Mouse (Mus musculus): ENCODE measurements around the gene Ltbr. TPM values are rescaled to one million over a fixed set of nuclear protein-coding genes. Genes with fewer than 3 reads are reported as not detected.

Gene Ltbr
- total RNA-seq (2015; ENCODE audit: low replicate concordance) (7.1 and 10.9 TPM in 2 replicates), total RNA-seq (2017; ENCODE audit: low replicate concordance) (2.6 and 7.2 TPM in 2 replicates)

DNA sequence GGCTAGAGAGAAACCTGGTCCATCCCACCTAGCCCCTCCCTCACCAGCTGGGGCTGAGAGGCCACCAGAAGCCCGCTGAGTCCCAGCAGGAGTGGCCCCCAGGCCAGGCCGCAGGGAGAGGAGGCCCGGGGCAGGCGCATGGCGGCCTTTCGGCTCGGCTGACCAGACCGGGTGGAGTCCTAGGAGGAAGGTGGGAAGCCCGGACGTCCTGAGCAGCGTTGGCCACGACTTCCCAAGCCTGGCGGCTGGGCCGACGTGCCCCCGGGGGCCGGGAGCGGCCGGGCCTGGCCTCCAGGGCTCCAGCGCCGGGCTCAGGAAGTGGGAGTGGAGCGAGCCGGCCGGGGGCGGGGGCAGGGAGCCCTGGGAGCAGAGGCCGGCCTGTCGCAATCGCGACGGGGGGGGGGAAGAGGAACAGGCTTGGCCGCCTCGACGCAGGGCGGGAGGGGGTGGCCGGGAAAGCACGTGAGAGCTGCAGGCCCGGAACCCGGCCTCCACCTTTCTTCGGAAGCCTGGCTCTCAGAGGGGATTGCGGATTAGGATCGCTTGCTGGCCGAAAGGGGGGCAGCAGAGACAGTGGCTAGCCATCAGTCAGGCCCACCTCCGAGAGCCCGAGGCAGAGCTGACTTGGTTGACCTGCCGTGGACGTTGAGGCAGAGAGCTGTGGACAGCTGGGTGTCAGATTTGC is at the start of gene Ltbr:
Gene Ltbr (minus strand): TSS at position 340 of the 685 bp plus-strand sequence.
- no peak for ATAC-seq (replicated peaks; ENCODE audit: low FRiP score, poor library complexity, severe bottlenecking)

DNA sequence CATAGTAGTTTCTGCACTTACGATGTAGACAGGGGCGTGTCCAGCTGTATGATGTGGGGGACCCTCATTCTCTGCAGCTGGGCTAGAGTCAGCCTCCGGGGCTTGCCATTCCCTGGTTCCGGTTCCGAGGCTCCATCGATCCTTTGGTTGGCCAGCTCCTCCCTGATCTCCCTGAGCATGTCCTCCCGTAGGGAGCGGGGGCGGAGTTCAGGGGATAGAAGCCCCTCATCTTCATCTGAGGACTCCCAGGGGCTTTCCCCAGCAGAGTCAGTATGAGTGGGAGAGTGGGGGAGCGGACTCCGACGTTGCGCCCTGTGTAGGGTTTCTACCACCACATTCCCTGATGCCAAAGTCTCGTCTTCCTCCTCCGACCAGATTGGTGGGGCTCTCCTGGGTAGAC is 49.3 kb upstream of the Ltbr start:
- no peak for ATAC-seq (replicated peaks; ENCODE audit: low FRiP score, poor library complexity, severe bottlenecking)

DNA sequence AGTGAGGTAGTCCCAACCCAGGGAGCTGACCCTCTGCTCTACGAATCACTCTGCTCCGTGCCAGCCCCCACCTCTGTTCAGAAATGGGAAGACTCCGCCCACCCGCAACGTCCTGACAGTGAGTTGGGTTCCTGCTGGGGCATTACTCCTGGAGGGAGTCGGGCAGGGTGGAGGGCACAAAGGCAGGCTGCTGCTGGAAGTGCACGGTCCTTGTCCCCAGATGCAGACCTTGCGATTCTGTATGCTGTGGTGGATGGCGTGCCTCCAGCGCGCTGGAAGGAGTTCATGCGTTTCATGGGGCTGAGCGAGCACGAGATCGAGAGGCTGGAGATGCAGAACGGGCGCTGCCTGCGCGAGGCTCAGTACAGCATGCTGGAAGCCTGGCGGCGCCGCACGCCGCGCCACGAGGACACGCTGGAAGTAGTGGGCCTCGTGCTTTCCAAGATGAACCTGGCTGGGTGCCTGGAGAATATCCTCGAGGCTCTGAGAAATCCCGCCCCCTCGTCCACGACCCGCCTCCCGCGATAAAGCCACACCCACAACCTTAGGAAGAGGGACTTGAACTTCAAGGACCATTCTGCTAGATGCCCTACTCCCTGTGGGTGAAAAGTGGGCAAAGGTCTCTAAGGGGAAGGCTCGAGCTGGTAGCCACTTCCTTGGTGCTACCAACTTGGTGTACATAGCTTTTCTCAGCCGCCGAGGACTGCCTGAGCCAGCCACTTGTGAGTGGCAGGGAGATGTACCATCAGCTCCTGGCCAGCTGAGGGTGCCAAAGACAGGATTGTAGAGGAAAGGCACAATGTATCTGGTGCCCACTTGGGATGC is 48.0 kb upstream of the Ltbr start:
- no peak for ATAC-seq (replicated peaks; ENCODE audit: low FRiP score, poor library complexity, severe bottlenecking)

DNA sequence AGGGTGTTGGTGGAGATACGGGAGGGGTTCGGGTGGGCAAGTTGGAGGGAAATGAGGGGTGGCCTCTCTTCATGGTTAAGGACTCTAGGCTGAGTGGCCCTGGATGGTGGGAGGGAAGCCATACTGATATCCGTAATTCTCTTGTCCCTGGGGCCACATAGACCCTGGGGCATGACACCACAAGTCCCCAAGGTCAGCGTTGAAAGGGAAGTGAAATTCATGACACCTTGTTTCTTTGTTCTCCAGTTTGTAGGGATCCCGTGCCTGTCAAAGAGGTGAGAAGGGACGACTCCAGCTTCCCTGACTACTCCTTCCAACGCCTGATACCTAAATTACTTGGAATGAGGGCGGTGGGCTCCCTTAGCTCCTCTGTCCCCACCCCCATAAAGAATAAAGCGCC is 47.2 kb upstream of the Ltbr start:
- no peak for ATAC-seq (replicated peaks; ENCODE audit: low FRiP score, poor library complexity, severe bottlenecking)

DNA sequence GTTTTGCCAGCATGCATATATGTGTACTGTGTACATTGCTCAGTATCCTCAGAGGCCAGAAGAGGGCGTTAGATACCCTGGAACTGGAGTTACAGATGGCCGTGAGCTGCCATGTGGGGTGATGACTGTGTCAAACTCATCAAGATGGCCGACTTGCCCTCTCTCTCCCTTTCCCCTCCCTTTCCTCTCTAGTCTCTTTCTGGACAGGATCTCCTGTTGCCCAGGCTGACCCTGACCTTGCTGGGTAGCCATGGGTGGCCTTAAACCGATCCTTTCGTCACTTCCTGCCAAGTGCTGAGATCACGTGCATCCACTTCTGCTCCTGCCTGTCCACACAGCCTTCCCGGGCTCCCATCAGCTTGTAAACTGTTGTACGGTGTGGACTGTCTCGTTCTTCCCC is 46.3 kb upstream of the Ltbr start:
- no peak for ATAC-seq (replicated peaks; ENCODE audit: low FRiP score, poor library complexity, severe bottlenecking)

DNA sequence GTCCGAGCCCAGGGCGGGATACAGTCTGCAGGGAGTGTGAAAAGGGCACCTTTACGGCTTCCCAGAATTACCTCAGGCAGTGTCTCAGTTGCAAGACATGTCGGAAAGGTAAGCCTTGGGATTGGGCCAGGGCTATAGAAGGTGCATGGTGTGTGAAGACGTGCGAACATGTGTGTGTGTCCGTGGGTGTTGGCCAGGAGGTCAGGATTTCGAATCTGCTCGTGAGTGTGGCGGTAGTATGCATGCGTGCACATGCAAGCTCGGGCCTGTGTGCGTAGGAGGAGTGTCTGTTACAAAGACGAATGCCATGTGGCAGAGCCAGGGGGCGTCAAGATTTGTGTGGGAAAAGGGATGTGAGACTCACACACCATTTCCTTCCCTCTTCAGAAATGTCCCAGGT is 43.6 kb upstream of the Ltbr start:
- no peak for ATAC-seq (replicated peaks; ENCODE audit: low FRiP score, poor library complexity, severe bottlenecking)

DNA sequence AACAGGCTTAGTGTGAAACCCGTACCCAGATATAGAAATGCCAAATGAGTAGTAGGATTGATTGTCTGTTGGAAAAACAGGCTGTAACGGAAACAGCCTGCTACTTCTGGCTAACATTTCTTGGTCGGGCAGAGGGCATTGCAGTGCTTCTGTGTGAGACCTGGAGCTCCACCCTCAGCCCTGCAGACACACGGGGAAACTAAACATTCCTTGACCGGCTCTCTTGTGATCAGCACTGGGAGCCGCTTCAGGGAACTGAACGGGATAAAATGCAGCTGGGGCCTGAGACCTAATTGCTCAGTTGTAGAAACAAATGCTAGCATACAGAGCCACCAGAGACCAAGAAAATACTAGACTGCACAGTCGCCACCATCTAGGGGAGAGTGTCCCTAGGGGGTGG is 42.6 kb upstream of the Ltbr start:
- ATAC-seq (replicated peaks; ENCODE audit: low FRiP score, poor library complexity, severe bottlenecking): no peak

DNA sequence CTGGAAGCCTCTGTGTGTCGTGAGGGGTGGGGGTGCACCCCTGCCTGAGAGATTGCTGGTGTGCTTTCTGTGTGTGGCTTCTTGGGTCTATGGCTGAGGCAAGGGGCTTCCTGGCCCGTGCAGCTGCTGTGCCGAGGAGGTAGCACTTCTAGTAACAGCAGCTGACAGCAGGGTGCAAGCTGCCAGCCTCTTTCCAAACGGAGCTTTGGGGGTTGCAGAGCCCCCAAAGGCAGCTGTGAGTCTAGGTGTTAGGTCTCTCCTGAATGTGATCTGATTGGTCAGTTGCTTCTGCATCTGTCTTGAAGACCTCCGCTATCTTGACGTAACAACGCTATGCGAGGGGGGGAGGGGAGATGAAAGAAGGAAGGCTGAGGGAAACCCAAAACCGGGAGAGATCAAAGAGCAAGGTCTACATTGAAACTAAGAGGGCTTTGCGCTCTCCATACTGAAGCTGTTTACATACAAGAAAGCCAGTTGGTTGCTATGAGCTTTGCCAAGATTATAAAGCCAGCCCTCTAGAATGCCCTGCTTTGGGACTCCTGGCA is 41.6 kb upstream of the Ltbr start:
- ATAC-seq (replicated peaks; ENCODE audit: low FRiP score, poor library complexity, severe bottlenecking): no peak

DNA sequence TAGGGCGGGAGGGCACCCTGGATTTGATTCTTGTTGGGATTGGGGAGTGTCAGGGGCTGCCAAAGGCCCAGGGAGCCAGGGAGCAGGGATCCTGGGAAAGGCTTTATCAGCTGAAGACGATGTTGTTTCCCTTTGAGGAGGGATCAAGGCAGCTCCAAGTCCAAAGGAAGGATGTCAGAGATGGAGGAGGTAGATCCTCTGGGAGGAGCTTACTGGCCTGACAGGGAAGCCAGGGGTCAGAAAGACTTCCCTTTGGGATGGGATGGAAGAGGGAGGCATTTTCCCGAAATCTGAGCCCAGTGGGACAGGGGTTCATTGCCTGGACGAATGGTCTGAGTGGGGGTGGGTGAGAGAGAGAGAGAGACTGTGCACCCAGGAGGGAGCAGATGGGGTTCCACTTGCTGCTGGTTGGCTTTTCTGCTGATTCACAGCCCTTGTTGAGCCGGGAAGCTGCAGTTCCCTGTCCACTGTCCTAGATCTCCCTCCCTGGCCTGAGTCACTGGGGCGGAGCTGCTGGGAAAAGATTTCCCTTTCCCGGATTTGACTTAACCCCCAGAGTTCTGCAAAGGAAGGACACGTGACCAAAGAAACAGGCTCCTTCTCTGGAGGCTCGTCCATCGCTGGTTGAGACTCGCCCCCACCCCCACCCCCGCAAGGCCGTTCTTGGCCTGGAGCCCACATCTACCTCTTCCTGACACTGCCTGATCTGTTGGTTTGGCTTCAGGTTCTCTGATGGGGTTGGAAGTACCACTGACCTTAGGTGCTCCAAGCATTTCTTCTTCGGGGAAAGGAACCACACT is 40.9 kb upstream of the Ltbr start:
- ATAC-seq (replicated peaks; ENCODE audit: low FRiP score, poor library complexity, severe bottlenecking): no peak

DNA sequence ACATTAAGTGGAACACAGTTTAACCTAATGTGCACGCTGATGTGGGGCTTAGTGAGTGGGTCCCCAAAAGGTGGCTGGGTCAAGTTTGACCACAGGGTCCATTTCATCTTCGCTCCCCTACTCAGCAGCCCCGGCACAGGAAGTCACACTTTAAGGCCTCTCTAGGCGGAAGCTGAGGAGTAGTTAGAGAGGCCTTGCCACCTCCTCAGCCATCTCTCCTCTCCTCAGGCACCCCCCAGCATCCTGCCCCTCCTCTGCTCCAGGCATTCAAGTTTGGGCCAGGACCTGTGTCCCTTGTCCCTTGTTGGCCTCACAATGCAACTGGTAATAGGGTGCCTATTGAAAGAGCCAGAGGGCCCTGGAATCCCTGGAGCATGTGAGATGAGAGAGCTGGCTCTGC is 40.0 kb upstream of the Ltbr start:
- no peak for ATAC-seq (replicated peaks; ENCODE audit: low FRiP score, poor library complexity, severe bottlenecking)

DNA sequence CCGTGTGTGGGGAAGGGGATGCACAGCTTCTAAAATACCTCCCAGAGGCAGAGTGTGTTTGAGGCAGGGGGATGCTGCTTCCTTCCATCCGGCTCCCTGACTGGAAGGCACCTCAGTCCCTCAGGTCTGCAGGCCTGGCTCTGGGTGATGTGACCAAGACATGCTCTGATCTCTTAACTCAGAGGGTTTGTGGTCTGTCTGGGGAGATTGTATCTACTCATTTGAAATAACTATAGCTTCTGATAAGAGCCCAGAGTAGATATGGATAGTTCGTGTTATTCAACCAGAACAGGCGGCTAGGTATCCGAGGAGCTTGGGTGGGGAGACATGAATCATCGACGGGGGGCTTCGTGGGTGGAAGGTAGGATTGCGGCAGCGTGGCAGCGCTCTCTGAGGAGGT is 39.5 kb upstream of the Ltbr start:
- ATAC-seq (replicated peaks; ENCODE audit: low FRiP score, poor library complexity, severe bottlenecking): no peak

DNA sequence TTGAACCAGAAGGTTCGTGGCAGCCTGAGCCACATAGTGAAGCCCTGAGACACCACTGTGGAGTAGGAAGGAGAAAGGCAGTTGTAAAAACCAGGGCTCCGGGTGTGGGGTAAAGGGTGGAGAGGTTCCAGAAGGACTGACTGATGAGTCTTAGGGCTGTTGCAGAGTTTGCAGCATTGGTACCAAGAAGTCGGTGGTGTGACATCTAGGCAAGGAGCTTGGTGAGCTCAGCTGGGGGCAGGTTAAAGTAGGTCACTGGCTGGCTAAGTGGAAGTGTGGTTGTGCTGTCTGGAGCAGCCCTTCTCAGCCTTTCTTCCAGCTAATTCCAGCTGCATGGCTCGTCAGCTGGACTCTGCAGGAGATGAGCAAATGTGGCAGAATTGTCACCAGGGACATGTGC is 39.1 kb upstream of the Ltbr start:
- no peak for ATAC-seq (replicated peaks; ENCODE audit: low FRiP score, poor library complexity, severe bottlenecking)

DNA sequence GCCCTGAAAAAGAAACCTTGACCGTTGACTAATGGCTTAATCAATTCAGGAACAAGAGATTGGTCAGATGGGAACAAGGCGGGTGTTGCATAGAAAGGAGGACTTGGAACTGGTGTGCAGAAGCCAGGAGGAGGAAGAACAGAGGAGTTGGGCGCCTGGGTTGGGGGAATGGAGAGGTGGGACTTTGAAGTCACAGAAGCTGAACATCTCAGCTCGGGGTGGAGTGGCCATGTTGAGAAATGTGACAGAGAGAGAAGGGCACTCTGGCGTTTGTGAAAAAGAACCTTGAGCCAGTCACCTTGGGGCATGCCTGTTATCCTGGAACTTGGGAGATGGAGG is 38.3 kb upstream of the Ltbr start:
- ATAC-seq (replicated peaks; ENCODE audit: low FRiP score, poor library complexity, severe bottlenecking): no peak

DNA sequence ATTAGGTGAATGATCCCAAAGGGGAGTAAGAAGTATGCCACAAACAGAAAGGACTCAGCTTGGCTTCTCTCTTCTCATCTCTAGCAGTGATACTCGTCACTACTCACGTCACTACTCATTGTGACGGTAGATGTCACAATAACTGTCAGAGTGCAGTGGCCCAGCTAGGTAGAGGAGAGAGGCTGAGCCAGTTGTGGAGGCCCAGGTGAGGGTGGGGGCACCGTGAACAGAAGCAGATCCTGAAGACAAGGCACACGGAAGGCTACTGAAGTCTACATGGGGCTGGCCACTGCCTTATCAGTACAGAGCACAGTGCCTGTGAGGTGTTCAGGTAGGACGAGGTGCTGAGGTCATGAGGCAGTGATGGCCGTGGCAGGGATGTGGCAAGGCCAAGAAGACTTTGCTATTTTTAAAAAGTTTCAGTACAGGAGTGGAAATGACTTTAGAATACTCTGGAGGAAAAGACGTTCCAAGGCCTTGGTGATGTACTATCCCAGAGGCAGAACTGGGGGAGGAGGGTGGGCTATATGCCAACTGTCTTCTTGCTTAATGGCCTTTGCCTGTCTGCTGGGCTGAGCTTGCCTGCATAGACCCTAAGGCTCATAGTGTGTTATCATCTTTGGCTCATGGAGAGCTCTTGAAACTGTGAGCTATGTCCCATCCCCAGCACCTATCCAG is 37.8 kb upstream of the Ltbr start:
- no peak for ATAC-seq (replicated peaks; ENCODE audit: low FRiP score, poor library complexity, severe bottlenecking)

DNA sequence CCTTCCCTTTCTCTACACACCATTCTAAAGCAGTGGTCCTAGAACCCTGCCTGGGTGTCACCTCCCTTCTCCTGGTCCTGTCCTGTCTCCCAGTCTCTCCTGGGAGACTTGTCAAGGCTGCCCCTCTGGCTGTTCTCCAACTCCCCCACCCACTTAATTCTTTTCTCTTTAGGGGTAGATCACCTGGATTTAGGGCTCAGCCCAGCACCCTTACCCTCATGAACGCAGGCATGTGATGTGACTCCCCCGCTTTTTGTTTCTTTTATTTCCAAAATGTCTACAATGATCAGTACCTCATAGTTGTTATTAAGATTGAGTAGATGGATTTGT is 37.3 kb upstream of the Ltbr start:
- ATAC-seq (replicated peaks; ENCODE audit: low FRiP score, poor library complexity, severe bottlenecking): no peak

DNA sequence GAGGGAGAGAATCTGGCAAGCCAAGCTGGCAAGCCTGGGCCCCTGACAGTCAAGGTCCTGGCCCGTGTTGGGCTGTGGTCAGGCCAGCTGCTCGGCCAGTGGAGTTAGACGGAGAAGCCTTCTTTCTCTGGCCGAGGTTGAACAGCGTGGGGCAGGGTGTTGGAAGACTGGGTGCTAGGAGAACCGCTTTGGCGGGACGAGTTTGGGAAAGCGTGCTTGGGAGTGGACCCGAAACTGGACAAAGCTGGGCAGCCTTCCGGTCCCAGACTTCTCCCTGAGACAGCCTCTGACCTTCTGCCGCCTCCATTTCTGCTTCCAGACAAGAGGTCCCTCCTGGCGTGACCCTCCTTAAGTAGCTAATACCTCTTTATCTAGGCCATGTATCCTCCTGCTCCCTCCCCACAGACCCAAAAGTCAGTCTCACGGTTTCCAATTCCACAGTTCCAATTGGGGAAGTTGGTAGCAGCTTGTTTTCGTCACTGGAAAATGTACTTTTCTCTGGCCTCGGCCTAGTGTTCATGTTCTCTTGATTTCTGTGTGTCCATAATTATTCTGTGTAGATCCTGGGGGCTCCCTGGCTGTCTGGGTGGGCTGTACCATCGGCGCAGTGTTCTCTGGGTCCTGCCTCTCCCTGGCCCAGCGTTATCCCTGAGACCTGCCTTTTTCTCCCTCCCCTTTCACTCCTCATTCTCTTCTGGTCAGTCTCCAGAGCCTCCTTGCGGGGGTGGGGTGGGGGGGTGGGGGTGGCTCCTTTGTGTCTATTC is 36.7 kb upstream of the Ltbr start:
- ATAC-seq (replicated peaks; ENCODE audit: low FRiP score, poor library complexity, severe bottlenecking): no peak

DNA sequence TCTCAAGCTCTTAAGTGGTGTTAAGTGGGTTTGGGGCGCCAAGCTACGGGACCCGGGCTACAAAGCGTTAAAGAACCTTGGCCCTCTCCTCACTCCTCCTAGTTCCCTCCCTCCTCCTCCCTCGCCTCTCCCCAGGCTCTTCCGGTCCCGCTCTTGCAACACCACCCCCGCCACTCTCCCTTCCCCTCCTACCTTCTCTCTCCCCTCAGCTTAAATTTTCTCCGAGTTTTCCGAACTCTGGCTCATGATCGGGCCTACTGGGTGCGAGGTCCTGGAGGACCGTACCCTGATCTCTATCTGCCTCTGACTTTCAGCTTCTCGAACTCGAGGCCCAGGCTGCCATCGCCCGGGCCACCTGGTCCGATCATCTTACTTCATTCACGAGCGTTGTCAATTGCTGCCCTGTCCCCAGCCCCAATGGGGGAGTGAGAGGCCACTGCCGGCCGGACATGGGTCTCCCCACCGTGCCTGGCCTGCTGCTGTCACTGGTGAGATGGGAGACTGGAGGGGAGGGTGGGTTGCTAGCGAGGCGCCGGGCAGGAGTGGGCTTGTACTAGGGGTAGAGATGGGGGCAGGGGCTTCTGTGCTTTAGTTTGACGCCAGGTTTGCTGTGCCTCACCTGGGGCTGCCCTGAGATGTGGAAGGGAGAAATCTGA is 36.0 kb upstream of the Ltbr start:
- no peak for ATAC-seq (replicated peaks; ENCODE audit: low FRiP score, poor library complexity, severe bottlenecking)

DNA sequence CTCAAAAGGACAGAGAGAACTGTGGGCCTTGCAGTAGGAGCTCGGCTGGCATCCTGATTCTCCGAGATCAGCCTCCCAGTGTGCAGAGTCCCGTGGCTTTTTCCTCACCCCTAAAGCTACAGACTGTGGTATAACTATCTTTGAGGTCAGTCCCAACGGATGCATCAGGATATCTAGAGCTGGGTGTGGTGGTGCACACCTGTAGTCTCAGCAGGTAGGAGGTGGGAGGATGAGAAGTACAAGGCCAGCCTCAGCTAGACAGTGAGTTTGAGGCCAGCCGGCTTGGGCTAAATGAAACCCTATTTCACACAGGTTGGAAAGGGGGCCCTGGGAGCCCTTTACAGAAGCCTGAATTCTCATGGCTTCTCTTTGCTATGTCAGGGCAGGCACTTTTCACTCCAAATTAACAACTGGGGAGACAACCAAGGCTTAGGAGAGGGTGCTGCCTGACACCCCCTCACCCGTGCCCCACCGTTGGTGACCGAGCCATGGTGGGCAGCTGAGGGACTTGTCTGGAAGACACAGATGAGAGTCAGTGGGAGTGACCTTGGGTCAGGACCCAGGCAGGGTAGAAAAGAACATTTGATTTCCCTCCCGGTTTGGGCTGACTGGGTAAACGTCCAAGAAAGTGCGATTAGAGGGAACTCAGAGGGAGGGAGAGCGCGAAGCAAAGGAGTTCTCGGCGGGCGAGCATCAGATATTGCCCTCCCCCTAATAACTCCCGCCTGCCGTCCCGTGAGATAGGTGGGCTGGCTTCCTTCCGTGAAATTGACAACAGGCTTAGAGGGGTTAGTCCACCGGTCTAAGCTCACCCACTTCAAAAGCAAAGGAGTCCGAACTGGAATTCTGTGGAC is 35.3 kb upstream of the Ltbr start, which contains the start of gene Tnfrsf1a:
Gene Tnfrsf1a (plus strand): TSS at position 642 of the 854 bp plus-strand sequence.
- no peak for ATAC-seq (replicated peaks; ENCODE audit: low FRiP score, poor library complexity, severe bottlenecking)
